Mouse (Mus musculus): ENCODE results near the gene Olfr497. TPM values are rescaled to one million over a fixed set of nuclear protein-coding genes. Genes with fewer than 3 reads are reported as not detected.

Gene Olfr497
- not detected for polyA plus RNA-seq (2014; fragmentation: Illumina TruSeq; extraction: RNeasy Lipid Tissue Mini Kit (QIAGEN cat#74804); ENCODE audit: low read depth, low replicate concordance)

GRCm38 (mm10) chr7:108420121-108420520 is at the start of gene Olfr497:
Olfr497 (plus strand) TSS chr7:108420421.

GRCm38 (mm10) chr7:108392867-108393266 is 27.4 kb upstream of the Olfr497 start, which contains the start of gene Olfr495:
Olfr495 (plus strand) TSS chr7:108393167.

GRCm38 (mm10) chr7:108465026-108465425 is 44.8 kb downstream of the Olfr497 start, which contains the start of gene Olfr498:
Olfr498 (plus strand) TSS chr7:108465326.

Other genes starting within 250 kb of the Olfr497 start
- not detected for gene Olfr486, start 247.7 kb upstream of the Olfr497 start, polyA plus RNA-seq (2014; fragmentation: Illumina TruSeq; extraction: RNeasy Lipid Tissue Mini Kit (QIAGEN cat#74804); ENCODE audit: low read depth, low replicate concordance)
- not detected for gene Olfr487, start 205.8 kb upstream of the Olfr497 start, polyA plus RNA-seq (2014; fragmentation: Illumina TruSeq; extraction: RNeasy Lipid Tissue Mini Kit (QIAGEN cat#74804); ENCODE audit: low read depth, low replicate concordance)
- not detected for gene Olfr488, start 162.1 kb upstream of the Olfr497 start, polyA plus RNA-seq (2014; fragmentation: Illumina TruSeq; extraction: RNeasy Lipid Tissue Mini Kit (QIAGEN cat#74804); ENCODE audit: low read depth, low replicate concordance)
- not detected for gene Olfr490, start 131.5 kb upstream of the Olfr497 start, polyA plus RNA-seq (2014; fragmentation: Illumina TruSeq; extraction: RNeasy Lipid Tissue Mini Kit (QIAGEN cat#74804); ENCODE audit: low read depth, low replicate concordance)
- not detected for gene Olfr491, start 107.0 kb upstream of the Olfr497 start, polyA plus RNA-seq (2014; fragmentation: Illumina TruSeq; extraction: RNeasy Lipid Tissue Mini Kit (QIAGEN cat#74804); ENCODE audit: low read depth, low replicate concordance)
- gene Olfr492, start 96.7 kb upstream of the Olfr497 start, polyA plus RNA-seq (2014; fragmentation: Illumina TruSeq; extraction: RNeasy Lipid Tissue Mini Kit (QIAGEN cat#74804); ENCODE audit: low read depth, low replicate concordance): not detected
- not detected for gene Olfr493, start 73.4 kb upstream of the Olfr497 start, polyA plus RNA-seq (2014; fragmentation: Illumina TruSeq; extraction: RNeasy Lipid Tissue Mini Kit (QIAGEN cat#74804); ENCODE audit: low read depth, low replicate concordance)
- not detected for gene Olfr494, start 55.1 kb upstream of the Olfr497 start, polyA plus RNA-seq (2014; fragmentation: Illumina TruSeq; extraction: RNeasy Lipid Tissue Mini Kit (QIAGEN cat#74804); ENCODE audit: low read depth, low replicate concordance)
- gene Olfr495, start 27.3 kb upstream of the Olfr497 start, polyA plus RNA-seq (2014; fragmentation: Illumina TruSeq; extraction: RNeasy Lipid Tissue Mini Kit (QIAGEN cat#74804); ENCODE audit: low read depth, low replicate concordance): not detected
- gene Olfr498, start 44.9 kb downstream of the Olfr497 start, polyA plus RNA-seq (2014; fragmentation: Illumina TruSeq; extraction: RNeasy Lipid Tissue Mini Kit (QIAGEN cat#74804); ENCODE audit: low read depth, low replicate concordance): not detected
- not detected for gene Olfr502, start 104.6 kb downstream of the Olfr497 start, polyA plus RNA-seq (2014; fragmentation: Illumina TruSeq; extraction: RNeasy Lipid Tissue Mini Kit (QIAGEN cat#74804); ENCODE audit: low read depth, low replicate concordance)
- not detected for gene Olfr503, start 124.1 kb downstream of the Olfr497 start, polyA plus RNA-seq (2014; fragmentation: Illumina TruSeq; extraction: RNeasy Lipid Tissue Mini Kit (QIAGEN cat#74804); ENCODE audit: low read depth, low replicate concordance)
- gene Olfr504, start 145.4 kb downstream of the Olfr497 start, polyA plus RNA-seq (2014; fragmentation: Illumina TruSeq; extraction: RNeasy Lipid Tissue Mini Kit (QIAGEN cat#74804); ENCODE audit: low read depth, low replicate concordance): not detected
- gene Olfr506, start 190.4 kb downstream of the Olfr497 start, polyA plus RNA-seq (2014; fragmentation: Illumina TruSeq; extraction: RNeasy Lipid Tissue Mini Kit (QIAGEN cat#74804); ENCODE audit: low read depth, low replicate concordance): not detected
- not detected for gene Olfr507, start 201.4 kb downstream of the Olfr497 start, polyA plus RNA-seq (2014; fragmentation: Illumina TruSeq; extraction: RNeasy Lipid Tissue Mini Kit (QIAGEN cat#74804); ENCODE audit: low read depth, low replicate concordance)
- not detected for gene Olfr508, start 209.6 kb downstream of the Olfr497 start, polyA plus RNA-seq (2014; fragmentation: Illumina TruSeq; extraction: RNeasy Lipid Tissue Mini Kit (QIAGEN cat#74804); ENCODE audit: low read depth, low replicate concordance)
- gene Olfr509, start 231.5 kb downstream of the Olfr497 start, polyA plus RNA-seq (2014; fragmentation: Illumina TruSeq; extraction: RNeasy Lipid Tissue Mini Kit (QIAGEN cat#74804); ENCODE audit: low read depth, low replicate concordance): not detected
- gene Olfr510, start 246.0 kb downstream of the Olfr497 start, polyA plus RNA-seq (2014; fragmentation: Illumina TruSeq; extraction: RNeasy Lipid Tissue Mini Kit (QIAGEN cat#74804); ENCODE audit: low read depth, low replicate concordance): not detected

All from sigmoid colon, adult 10 weeks (tissue).